Mouse (Mus musculus): ENCODE measurements at regions not wholly inside any gene's neighbourhood (a gene's known extent, or its start where the extent isn't known, plus 50 kb on each side); places are given as distances from the start of the nearest gene placed in this dataset.

DNA sequence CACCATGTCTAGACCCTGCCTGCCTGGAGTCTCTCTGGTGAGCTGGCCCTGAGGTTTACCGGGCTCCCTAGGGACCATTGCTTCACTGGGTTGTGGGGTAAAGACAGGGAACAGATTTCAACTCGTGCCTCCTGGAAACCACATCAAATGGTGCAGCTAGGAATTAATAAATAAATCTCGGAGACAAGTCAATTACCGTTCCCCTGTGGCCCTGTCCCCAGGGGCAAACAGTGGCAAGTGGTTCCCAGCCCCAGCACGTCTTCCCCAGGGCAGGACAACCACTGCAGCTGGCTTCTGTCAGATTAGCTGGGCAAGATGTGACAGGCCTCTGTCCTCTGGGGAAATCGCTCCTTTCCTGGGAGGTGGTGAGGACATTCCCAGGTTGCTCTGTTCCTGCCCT, 54.3 kb upstream of the Haao start:
- no peak for TF ChIP-seq CTCF (IDR thresholded peaks at IDR 0.05; ENCODE audit: borderline replicate concordance, insufficient read depth, low read depth, low read length)
- TF ChIP-seq POLR2A (IDR thresholded peaks at IDR 0.05; ENCODE audit: borderline replicate concordance, insufficient read depth, low read length) = no peak

Data from cerebellum, adult 2 months (tissue).